Mouse (Mus musculus) heart, postnatal 14 days (tissue): ENCODE measurements around the gene Arpc3. TPM values are rescaled to one million over a fixed set of nuclear protein-coding genes. Genes with fewer than 3 reads are reported as not detected.

Source experiments
- DNase-seq, 2 experiments: peaks; one replicate each; pipeline ENCODE4 v3.0.0; 2021 to 2022
- intact Hi-C: fragments of 180-260 bp; cut with DNase I; formaldehyde crosslinking; loops from one replicate; pipeline ENCODE4 v1.15.1; 2025
- total RNA-seq, 2 experiments: library from RNA; stranded (reverse); gene quantifications; 2 replicates each; pipeline ENCODE4 v1.2.3; 2021

The Arpc3 gene
- total RNA-seq, 2 experiments from 2014 or later, result 104 to 115 TPM

- intact Hi-C loops, result no loop called here
- no peak for DNase-seq
These were observed 67.7 kb downstream of the Arpc3 start for GRCm38 (mm10) chr5:122459335-122459734.

GRCm38 (mm10) chr5:122460656-122461055 lies 69.0 kb downstream of the Arpc3 start:
- DNase-seq, result no peak
- intact Hi-C loops, result no loop called here

- intact Hi-C loops, result no loop called here
- no peak for DNase-seq
These were observed 69.8 kb downstream of the Arpc3 start for GRCm38 (mm10) chr5:122461431-122461830.

Other genes starting within 250 kb of the Arpc3 start
- 100 to 1,000 TPM; 121 to 152 TPM for gene Ppp1cc, start 233.6 kb upstream of the Arpc3 start, total RNA-seq
- gene Hvcn1, start 185.1 kb upstream of the Arpc3 start, total RNA-seq, result 1 to 10 TPM; 1.4 TPM
- 1 to 10 TPM; 5.2 to 6.7 TPM for gene Tctn1, start 127.4 kb upstream of the Arpc3 start, total RNA-seq
- gene Pptc7, start 107.5 kb upstream of the Arpc3 start, total RNA-seq, result 10 to 100 TPM; 85.5 to 87.2 TPM
- gene Rad9b, start 37.6 kb upstream of the Arpc3 start, total RNA-seq, result 1 to 10 TPM; 1.4 to 1.5 TPM
- 100 to 1,000 TPM in 1 of 2 experiments, 10 to 100 TPM in 1; 86.7 to 103 TPM for gene Vps29, start 37.5 kb upstream of the Arpc3 start, total RNA-seq
- gene Gpn3, start 20.0 kb upstream of the Arpc3 start, total RNA-seq, result 10 to 100 TPM; 23.1 to 25.6 TPM
- 10 to 100 TPM; 15.1 to 16.5 TPM for gene Fam216a, start 19.5 kb upstream of the Arpc3 start, total RNA-seq
- 10 to 100 TPM; 33.9 to 37.5 TPM for gene Anapc7, start 29.8 kb downstream of the Arpc3 start, total RNA-seq
- 1,000 to 10,000 TPM; 9,386 to 9,784 TPM for gene Atp2a2, start 110.3 kb downstream of the Arpc3 start, total RNA-seq
- gene Ift81, start 222.6 kb downstream of the Arpc3 start, total RNA-seq, result 10 to 100 TPM; 49.4 to 58.5 TPM